Mouse (Mus musculus): ENCODE results near the gene Nxph4.

GRCm38 (mm10) chr10:127555703-127556102, 21.3 kb upstream of the Nxph4 start:
- TF ChIP-seq GATA1 (IDR thresholded peaks at IDR 0.05; ENCODE audit: low read length) (no peak), TAL1 (IDR thresholded peaks at IDR 0.05; ENCODE audit: low read length) (no peak)
